Mouse (Mus musculus) E14TG2a.4 (cell line): ENCODE measurements around the gene Rtl6.

Source experiments
- CTCF ChIP-seq: conservative IDR thresholded peaks from 2 replicates; pipeline ENCODE4 v1.5.1; 2014; ENCODE audit warnings: low read length
- NANOG ChIP-seq: IDR thresholded peaks from 2 replicates; pipeline ENCODE4 v1.6.1; 2014; ENCODE audit warnings: borderline replicate concordance, low read length, mixed read lengths
- POU5F1 ChIP-seq: IDR thresholded peaks from 2 replicates; pipeline ENCODE4 v1.6.1; 2014; ENCODE audit warnings: low read length, borderline replicate concordance

DNA sequence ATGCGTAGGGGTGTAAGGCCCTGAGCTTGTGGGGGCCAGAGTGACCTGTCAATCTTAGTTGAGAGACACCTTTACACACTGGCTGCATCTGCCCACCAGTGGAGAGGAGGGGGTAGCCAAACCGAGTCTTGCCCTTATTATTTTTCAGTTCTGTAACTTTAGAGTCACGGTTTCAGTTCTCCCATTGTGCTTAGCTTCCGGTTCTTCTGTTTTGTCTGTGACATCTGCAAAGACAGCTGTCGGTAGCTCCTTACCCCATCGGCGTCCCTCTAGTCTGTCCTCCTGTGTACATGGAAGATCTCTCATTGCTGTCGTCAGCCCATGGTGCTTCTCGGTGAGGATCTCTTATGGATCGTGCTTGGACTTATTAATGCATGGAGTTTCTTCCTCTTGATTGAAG lies 20.5 kb downstream of the Rtl6 start:
- TF ChIP-seq CTCF (no peak), NANOG (no peak), POU5F1 (no peak)
